Mouse (Mus musculus) right cerebral cortex, adult 2 months (tissue): ENCODE measurements around the gene Cx3cr1.

Source experiments
- DNase-seq, 2 experiments: peaks; one replicate each; pipeline ENCODE4 v3.0.0; 2021 to 2022; ENCODE audit warnings: low spot score in 2 of 2

Gene Cx3cr1

DNA sequence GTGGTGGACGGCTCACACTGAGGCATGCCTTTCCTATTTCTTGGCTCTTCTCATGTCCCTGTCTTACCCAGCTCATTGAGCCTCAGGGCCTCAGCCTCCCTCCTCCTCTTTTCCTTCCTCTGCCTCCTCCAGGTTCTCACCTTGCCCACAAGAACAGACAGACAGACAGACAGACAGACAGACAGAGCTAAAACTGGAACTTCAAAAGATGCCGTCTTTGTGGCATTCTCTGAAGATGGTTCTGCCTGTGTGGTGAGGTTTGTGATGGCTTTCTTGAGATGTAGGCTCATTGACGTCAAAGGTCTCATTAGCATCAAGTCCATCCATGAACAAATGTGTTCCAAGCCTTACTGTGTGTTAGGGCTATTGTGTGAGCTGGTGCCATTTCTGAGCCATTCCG lies 13.0 kb upstream of the Cx3cr1 start:
- DNase-seq, result no peak

DNA sequence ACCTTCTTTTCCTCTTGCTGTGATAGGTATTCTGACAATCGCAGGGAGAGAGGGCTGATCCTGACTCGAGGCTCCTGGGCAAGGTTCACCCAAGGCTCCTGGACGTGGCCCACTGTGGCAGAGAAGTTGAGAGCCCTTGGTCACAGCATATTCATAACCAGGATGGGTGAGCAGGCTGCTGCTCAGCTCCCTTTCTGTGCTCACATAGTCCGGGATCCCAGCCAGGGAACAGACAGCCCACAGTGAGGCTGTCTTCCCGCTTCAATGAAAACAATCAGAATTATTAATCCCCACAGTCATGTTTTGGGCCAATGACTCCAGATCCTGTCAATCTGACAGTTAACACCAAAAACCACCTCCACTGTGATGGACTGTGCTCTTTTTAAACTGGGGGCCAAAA lies 12.3 kb upstream of the Cx3cr1 start:
- DNase-seq, result peak in 1 of 2 experiments; percentile 14

DNA sequence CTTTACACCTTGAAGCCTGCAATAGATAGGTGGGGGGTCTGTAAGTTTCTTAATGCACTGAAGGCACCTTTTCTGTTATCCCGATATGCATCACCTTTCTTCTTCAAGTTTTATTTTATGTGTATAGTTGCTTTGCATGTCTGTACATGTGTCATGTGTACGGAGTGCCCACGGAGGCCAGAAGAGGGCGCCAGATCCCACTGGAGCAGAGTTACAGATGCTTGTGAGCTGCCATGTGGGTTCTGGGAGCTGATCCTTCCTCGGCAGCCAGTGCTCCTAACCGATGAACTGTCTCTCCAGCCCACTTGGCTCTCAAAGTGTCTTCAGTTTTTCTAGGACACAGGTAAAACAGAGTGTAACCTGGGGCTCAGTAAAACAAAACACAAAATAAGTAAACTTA lies 11.6 kb upstream of the Cx3cr1 start:
- no peak for DNase-seq

DNA sequence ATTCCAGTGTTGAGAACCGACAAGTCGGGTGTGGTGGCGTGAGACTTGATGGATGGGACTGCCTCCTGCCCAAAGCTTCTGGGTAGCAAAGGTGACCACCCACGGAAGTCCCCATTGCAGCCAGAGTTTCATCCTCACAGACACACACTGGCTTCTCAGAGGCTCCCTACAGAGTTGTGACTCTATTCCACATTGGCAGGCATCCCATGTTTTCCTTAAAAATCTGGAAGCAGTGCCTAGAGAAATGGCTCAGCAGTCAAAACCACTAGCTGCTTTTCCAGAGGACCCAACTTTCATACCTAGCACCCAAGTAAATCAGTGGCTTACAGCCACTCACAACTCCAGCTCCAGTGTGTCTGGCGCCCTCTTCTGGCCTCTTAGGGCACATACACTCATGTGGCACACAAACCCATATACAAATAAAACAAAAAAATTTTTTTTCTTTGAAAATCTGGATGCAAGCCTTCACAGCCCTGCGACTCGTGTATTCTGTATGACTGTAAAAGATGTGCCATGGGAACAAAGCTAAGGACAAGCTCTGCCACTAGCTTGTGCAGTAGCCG lies 10.9 kb upstream of the Cx3cr1 start:
- peak; percentile 44 to 55 for DNase-seq

DNA sequence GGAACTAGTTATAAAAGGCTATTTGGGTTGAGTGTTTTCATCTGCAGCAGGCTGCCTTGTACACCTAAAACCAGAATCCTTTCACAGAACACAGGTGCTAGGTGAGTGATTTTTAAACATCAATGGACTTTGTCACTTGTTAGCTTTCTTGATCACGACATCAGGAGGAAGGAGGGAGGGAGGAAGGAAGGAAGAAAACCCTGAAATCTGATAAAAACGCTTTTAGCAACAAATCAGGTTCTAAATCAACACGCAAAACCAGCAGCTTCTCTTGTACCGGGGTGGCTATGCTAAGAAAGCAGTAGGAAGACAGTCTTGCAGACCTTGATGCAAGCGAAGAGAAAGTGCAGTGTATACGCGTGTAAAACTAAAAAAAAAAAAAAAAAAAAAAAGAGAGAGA lies 10.2 kb upstream of the Cx3cr1 start:
- DNase-seq, result no peak

DNA sequence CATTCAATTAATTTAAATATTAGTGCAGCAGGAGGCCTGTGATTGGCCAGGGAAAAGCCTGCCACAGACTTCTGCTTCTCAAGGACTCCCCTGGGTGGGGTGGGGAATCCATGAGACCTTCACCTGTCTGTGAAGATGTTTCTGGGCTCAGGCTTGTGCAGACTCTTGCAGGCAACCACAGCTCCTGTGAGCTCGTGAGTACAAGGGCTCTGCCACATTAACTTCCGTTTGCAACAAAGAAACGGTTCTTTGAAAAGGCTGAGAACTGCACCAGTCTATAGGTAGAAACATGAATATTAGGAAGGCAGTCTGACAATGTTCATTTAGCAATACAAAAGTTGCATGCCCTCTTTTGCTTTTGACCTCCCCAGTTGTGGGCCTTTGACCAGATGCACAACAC lies 8.6 kb upstream of the Cx3cr1 start:
- no peak for DNase-seq

DNA sequence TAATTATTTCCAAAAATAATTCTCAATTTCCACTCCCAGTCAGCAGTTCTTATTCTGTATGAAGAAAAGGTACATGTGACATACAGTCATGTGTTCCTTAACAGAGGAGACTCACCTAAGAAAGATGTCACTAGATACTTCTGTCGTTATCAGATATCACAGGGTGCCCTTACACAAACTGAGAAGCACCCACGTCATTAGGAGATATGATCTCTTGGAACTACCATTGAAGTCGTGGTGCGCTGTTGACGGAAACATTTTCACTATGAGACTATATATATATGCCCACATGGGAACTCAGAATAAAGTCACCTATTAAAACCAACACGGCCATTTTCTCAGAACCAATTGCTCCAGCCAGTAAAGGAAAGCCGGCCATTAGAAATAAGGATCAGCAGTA lies 4.8 kb upstream of the Cx3cr1 start:
- no peak for DNase-seq

DNA sequence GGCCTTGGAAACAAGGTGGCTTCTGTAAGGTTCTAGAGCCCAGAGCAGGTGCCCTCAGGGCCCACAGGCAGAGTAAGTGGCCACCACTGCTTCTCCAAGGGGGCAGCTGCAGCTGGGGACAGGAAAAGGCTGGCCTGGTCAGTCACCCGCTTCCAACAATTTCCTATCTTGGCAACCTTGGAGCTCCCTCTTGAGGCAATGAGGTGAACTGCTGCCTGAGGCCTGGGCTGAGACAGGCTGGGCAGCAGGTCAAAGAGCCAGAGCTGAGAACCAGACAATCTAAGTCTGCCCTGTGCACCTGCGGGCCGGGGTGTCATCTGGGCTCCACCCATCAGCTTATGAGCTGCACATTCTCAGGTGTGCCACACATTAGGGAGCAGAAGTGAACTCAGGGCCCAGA lies 3.5 kb upstream of the Cx3cr1 start:
- DNase-seq, result peak; percentile 81 to 82

DNA sequence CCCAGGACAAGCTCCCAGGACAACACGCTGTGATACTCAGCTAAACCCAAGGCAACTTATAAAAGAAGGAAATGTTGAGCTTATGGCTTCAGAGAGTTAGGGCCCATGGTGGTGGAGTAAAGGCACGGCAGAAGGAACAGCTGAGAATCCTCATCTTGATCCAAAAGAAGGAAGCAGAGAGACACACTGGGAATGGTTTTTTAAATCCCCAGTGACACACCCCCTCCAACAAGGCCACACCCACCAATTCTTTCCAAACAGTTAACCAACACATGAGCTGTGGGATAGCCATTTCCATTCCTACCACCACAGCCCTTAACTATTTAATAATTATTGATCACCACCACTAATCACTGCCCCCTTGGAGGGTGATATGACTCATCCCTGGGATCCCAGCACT lies 1.6 kb upstream of the Cx3cr1 start:
- DNase-seq, result no peak

DNA sequence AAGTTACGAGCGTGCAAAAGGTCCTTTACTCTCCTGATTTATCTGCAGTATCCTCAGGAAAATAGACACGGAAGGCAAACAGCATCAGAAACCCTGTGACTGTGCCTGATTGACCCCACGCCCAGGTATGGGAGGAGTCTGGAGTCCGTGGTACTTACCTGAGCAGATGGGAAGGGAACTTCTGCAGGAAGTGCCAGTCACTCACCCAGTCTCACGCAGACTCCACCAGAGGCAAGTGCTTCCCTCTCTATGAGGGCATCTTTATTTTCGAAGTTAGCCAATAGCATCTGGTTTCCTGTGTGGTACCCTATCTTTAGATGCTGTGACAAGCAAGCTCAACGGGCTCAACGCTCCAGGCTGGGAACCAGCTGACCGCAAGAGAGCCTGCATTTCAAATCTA lies 1.6 kb downstream of the Cx3cr1 start:
- peak in 1 of 2 experiments; percentile 13 for DNase-seq

DNA sequence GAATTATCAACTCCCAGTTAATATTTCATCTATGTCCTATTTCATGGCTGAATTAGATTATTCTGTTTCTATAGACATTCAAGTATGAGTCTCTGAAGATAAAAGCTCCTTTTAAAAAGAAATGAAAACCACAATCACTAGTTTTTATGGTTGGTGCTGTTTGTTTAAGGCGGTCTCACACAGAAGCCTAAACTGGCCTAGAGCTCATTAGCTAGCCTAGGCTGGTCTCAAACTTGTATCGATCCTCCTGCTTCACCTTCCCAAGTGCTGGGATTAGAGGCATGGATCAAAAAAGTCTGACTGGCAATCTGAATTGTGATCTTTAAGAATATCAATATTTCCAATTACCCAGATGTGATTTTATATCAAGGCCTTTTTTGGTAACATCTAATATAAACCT lies 2.1 kb downstream of the Cx3cr1 start:
- DNase-seq, result no peak

DNA sequence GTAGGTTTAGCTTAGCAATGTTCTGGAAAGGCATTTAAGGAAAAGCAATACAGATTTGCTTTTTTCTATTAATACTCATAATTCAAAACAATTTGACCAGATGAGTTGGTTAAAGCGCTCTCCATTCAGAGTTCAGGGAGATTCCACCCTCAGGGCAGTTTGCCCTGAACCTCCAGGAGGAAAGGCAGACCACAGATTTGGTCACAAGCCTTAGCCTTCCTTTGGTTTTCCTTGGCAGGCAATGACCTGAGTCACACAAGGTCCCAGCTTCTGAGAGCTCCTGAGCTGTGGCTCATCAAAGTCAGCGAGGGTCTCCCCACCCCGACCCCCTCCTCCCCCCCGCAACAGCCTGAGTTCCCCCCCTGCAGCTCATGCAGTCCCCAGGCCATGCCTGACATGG lies 5.4 kb downstream of the Cx3cr1 start:
- no peak for DNase-seq

DNA sequence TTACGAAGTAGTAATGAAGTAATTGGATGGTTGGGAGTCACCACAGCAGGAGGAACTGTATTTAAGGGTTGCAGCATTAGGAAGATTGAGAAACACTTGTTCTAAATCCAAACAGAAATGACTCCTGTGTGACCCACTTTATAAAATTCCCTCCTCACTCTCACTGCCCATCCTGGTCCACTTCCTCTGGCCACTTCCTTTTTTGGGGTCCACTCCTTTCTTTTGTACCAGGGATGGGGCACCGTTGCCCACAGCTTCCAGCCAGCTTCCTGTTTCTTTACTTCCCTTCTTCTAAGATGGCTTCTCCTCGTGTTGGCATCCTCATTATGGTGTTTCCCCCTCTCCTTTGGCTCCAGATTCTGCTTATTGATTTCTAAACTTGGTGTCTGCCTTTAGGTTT lies 10.9 kb downstream of the Cx3cr1 start:
- DNase-seq, result no peak

DNA sequence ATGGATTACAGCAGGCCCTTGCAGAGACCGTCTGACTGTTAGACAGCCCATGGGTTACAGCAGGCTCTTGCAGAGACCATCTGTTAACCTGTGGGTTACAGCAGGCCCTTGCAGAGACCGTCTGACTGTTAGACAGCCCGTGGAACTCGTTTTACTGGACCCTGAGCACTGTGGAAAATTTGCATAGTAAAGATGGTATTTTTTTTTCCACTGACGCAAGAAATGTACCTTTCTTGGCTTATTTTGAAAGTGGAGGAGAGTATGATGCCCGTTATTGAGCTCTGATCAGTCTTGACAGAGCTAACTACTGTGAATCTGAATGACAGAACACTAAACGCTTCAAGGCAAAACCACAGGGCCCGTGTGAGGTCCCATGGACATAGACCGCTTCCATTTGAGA lies 13.5 kb downstream of the Cx3cr1 start:
- DNase-seq, result no peak

DNA sequence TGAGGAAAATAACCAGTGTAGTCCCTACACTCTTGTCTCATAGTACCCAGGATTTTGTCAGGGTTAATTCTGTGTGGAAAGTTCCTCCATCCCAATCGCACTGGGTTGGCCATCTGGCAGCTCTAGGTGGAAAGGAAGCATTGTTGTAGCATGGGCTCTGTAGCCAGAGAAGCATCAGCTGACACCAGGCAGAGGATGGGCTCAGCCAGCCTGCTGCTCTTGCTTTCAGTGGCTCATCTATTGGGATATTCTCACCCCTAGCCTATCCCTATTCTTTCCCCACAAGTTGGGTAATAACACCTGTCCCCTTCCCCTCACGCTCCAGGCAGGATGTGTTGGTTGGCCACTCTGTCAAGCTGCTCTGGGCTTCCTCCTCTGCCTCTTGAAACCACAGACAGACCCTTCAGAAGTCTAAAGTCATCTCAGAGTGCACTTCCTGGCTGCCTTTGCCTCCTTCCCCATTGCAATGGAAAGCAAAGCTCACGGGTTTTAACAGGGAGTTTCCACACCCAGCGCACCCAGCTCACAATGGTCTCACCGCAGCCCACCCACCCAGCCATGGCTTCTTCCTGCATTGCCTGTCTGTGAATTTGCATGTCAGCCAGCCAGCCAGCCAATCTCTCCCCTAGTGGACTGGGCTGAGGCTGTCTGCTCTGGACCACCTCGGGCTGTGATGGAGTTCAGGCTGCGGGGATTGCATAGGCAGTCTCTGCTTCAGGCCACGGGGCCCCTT lies 15.0 kb downstream of the Cx3cr1 start:
- DNase-seq, result no peak

DNA sequence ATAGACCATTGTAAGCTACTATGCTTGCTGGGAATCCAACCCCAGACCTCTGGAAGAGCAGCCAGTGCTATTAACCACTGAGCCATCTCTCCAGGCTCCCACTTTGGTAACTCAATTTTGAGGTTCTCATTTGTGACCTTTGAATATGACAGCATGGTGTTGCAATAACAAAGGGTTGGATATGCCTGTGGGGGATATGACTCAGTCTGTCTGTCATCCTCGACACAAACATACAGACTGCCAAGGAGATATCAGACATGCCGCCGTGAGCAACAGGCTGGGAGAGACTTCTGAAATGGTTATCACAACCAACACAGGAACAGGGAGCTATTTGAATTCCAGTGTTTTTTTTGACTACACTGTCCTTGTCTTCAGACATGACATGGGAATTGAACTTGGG lies 20.3 kb downstream of the Cx3cr1 start:
- DNase-seq, result no peak

DNA sequence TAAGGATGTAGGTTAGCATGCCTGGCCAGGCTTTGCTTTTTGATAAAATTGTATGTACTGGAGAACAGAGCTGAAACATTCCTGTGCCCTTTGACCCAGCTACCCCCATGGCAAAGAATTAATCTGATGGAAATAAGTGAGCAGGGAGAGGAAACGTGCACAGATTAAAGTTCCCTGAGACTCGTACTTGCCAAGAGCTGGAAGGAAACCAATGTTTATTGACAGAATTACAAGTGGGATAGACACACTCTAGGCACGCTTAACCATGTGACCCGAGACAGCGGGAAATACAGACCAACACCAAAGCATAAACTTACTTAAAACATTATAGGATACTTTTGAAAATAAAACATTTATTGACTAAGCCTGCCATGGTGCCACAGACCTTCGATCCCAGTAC lies 21.2 kb downstream of the Cx3cr1 start:
- DNase-seq, result no peak

DNA sequence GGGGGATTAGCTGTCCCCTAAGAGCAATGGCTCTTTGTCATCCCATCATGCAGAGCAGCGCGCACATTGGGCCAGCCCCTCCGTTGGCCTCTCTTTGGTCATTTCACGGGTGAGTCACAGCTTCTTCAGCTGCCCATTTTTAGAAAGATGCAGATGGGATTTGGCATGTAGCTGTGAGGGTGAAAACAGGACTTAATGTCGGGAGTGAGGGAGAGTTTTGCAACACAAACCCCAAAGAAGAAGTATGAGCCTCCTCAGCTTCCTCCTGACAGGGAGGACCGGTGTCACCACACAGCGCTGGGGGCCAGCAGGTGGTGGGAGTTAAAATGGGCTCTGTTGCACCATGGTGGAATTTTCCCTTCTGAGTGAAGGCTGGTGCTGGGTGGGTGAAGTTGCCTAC lies 26.6 kb downstream of the Cx3cr1 start:
- DNase-seq, result no peak

DNA sequence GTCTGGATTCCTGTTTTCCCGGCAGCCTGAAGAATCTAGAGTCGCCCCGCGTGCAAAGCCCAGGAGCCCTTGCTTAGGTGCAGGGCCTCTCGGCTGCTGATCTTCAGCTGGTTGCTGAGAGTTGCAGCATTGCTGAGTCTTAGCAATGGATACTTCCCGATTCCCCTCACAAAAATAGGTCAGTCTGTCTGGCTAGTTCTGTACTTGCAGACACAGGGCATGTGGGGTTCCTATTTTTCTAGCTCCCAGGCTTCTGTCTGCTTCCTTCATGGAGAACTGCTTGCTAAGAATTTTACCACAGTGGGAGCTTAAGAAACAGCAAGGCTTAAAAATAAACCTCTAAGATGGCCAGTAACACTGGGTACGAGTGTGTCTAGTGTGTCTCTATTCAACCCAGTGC lies 32.3 kb downstream of the Cx3cr1 start:
- no peak for DNase-seq

DNA sequence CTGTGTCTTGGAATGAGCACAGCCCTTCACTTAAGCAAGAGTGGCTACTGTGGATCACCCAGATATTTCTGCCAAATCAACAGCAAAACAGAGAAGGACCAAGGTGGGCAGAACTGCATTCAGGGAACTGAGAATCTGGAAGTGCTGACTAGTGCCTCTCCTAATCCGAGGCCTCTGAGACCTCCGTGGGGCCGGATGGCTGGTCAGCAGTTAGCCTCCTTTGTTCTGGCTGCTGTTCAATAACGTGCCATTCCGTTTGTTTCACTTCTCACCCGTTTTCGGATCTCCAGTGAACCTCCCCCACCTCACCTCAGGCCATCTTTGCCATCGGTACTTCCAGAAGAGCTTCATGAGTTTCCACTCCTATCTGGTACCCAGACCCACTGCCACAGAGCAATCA lies 35.3 kb downstream of the Cx3cr1 start:
- DNase-seq, result no peak

DNA sequence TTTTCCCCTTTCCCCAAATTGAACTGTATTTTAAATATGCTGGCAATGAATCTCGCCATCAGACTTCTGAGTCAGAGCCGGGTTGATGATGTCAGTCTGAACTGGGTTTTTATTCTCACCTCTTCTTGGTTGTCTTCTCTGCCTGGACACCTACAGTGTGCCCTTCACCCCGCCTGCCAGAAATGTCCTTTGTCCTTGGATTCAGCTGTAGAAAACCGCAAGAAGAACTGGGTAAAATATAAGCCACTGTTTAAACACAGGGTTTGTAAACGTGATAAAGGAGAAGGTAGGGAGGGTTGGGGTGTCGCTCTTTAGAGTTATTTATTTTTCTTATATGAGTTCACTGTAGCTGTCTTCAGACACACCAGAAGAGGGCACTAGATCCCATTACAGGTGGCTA lies 37.0 kb downstream of the Cx3cr1 start:
- no peak for DNase-seq

DNA sequence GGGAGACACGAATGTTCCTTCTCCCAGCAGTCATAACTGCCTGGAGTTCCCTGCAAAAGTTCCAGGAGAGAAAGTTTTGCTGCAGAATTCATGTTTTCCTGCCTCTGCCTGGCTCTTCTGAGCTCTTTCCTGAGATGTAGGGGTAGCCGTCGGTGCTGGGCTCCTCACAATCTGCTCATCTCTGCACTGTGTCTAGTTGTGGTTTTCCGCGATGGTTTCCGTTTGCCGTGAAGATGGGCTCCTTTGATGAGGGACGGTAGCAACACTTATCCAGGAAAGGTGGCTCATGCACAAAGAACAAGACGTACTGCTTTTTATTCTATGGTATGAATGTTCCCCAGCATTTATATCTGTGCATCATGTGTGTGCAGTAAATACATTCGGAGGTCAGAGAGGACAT lies 39.3 kb downstream of the Cx3cr1 start:
- no peak for DNase-seq

DNA sequence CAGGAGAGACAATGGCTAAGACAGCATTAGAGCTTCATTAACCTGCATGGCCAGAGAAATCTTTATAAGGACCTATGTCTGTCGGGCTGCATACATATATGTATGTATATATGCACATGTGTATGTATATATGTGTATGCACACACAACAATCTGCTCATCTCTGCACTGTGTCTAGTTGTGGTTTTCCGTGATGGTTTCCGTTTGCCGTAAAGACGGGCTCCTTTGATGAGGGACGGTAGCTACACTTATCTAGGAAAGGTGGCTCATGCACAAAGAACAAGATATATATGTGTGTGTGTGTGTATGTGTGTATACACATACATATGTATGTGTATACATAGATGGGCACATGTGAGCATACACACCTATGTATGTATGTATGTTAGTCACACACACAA lies 39.8 kb downstream of the Cx3cr1 start:
- no peak for DNase-seq
